Mouse (Mus musculus) liver, postnatal 0 days (tissue): ENCODE measurements around the gene Mmgt2. TPM values are rescaled to one million over a fixed set of nuclear protein-coding genes. Genes with fewer than 3 reads are reported as not detected.
A peak's percentile ranks its signal among the peaks of the same experiment; 100 is the strongest.
"Not testable (repeated sequence)": the region's sequence is repeated elsewhere in the genome, so short reads cannot be mapped to it uniquely, and the experiment has no call there.

Source experiments
- ATAC-seq: fragments of 200-750 bp; cut with Nextera tagmentation; 2 replicates; pipeline ENCODE4 v1.8.0; 2017; ENCODE audit warnings: mild to moderate bottlenecking, moderate library complexity
- DNase-seq: peaks from one replicate; pipeline ENCODE4 v3.0.0-alpha.2; 2016
- H3K27ac ChIP-seq: fragments of 300-500 bp; sonication (generic); 2 replicates; pipeline ENCODE4 v1.5.1; 2014; ENCODE audit warnings: antibody characterized with exemption, moderate library complexity, mild to moderate bottlenecking, low read depth
- H3K27me3 ChIP-seq: fragments of 300-500 bp; sonication (generic); 2 replicates; pipeline ENCODE4 v1.6.1; 2014; ENCODE audit warnings: low read length, control low read depth, mixed read lengths; ENCODE audit not compliant: insufficient read depth
- H3K36me3 ChIP-seq: fragments of 300-500 bp; sonication (generic); replicated peaks from 2 replicates; pipeline ENCODE4 v1.6.1; 2014; ENCODE audit warnings: mild to moderate bottlenecking, control low read depth, low read length, moderate library complexity, mixed read lengths; ENCODE audit not compliant: insufficient read depth
- H3K4me1 ChIP-seq: fragments of 300-500 bp; sonication (generic); 2 replicates; pipeline ENCODE4 v1.6.1; 2014; ENCODE audit warnings: antibody characterized with exemption, mild to moderate bottlenecking, control low read depth; ENCODE audit not compliant: insufficient read depth
- H3K4me2 ChIP-seq: fragments of 300-500 bp; sonication (generic); 2 replicates; pipeline ENCODE4 v1.6.1; 2014; ENCODE audit warnings: low read depth, mild to moderate bottlenecking, low read length, moderate library complexity, mixed read lengths
- H3K4me3 ChIP-seq: fragments of 300-500 bp; sonication (generic); 2 replicates; pipeline ENCODE4 v1.5.1; 2014; ENCODE audit warnings: low read depth, low read length
- H3K9ac ChIP-seq: fragments of 300-500 bp; sonication (generic); replicated peaks from 2 replicates; pipeline ENCODE4 v1.6.1; 2014; ENCODE audit warnings: mild to moderate bottlenecking, moderate library complexity
- H3K9me3 ChIP-seq: fragments of 300-500 bp; sonication (generic); 2 replicates; pipeline ENCODE4 v1.6.1; 2016; ENCODE audit warnings: mild to moderate bottlenecking, control low read depth, low read length, mixed read lengths
- CTCF ChIP-seq: sonication (generic); IDR thresholded peaks from 2 replicates; pipeline ENCODE4 v1.5.1; 2016; ENCODE audit warnings: antibody characterized with exemption, low read depth
- EP300 ChIP-seq: IDR thresholded peaks from 2 replicates; pipeline ENCODE4 v1.6.1; 2016; ENCODE audit warnings: antibody characterized with exemption, low read depth, mild to moderate bottlenecking
- WGBS: fragments of 180-500 bp; shearing (Covaris S2); extraction: QIAGEN DNeasy Blood & Tissue Kit; methylation state at CpG from one replicate; pipeline ENCODE4 v1.1.7; 2014; ENCODE audit not compliant: insufficient replicate concordance; 5-methylcytosine and 5-hydroxymethylcytosine counted together
- polyA plus RNA-seq: library from polyadenylated mRNA; unstranded; fragments of >200 nt; fragmentation: Nextera tagmentation; extraction: Ambion mirVana; gene quantifications from 2 replicates; pipeline ENCODE4 v1.2.1, GENCODE M21; 2015

The Mmgt2 gene
- polyA plus RNA-seq, 1 experiment from 2014 or later: 7.8 TPM

DNA sequence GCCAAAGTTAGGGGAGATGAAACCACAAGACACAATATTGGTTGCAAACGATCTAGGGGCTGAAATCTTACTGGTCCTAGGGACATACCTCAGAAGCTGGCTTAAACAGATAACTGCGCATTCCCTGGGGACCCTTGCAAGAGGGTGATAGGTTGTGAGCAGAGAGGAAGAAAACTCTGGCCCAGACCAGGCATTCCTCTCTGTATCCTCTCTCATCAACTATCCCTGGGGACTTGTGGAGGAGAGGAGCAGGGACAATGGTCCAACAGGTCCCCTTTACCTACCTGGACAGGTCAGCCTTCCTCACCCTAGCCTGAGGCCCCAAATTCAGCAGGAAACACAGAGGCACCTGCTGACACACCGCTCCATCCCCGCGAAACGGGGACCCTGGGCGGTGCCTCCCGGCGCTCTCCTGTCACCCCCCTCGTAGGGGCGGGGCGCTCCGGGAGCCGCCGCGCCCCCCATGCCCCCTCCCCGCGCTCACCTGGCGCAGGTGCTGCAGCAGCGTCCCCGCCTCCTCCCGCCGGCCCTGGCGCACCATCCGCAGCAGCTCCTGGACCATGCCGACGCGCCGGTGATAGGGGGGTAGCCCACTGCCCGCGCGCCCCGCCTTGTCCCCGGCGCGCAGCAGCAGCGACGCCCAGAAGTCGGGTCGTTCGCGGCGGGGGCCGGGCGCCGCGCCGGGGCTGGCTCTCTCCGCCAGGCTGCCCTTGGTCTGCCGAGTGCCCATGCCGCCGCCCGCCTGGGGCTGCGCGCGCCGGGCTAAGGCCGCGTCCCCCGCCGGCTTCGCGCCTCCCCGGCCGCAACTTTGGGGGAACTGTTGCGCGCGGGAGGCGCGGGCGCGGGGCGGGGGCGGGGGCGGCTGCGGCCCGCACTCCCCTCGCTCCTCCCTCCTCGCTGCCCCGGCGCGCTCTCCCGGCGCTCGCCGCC lies 538 bp upstream of the Mmgt2 start, which contains the start of gene Lrrc75a:
Gene Lrrc75a (minus strand): TSS at position 863 of the 930 bp plus-strand sequence.
- TF ChIP-seq EP300: no peak
- no peak for TF ChIP-seq CTCF
- H3K27ac ChIP-seq: peak within 1 kb of the TSS; percentile 68
- peak; percentile 53 for ATAC-seq

DNA sequence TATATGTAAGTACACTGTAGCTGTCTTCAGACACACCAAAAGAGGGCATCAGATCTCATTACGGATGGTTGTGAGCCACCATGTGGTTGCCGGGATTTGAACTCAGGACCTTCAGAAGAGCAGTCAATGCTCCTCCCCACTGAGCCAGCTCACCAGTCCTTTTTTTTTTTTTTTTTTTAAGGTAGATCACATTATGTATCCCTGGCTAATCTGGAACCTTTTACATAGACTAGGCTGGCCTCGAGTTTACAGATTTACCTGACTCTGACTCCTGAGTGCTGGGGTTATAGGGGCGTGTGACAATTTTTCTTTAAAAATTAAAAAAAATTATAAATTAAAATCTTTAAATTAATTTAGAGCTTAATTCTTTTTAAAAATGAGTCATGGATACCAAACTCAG lies 1.3 kb downstream of the Mmgt2 start:
- not testable (repeated sequence) for DNase-seq, H3K27ac ChIP-seq, H3K4me2 ChIP-seq, H3K9ac ChIP-seq, ATAC-seq, H3K27me3 ChIP-seq, H3K9me3 ChIP-seq, H3K4me3 ChIP-seq
- WGBS: 72% methylated on average over 4 of the region's 4 CpGs
- H3K4me1 ChIP-seq: peaks cover 30% of the 10 kb centered on the region
- H3K36me3 ChIP-seq: peaks cover 10% of the 10 kb centered on the region; the same call in 1 of the 2 replicates

More for the DNA sequence above, 538 bp upstream of the Mmgt2 start, which contains the start of gene Lrrc75a:
- Histone ChIP-seq H3K27me3 (no peaks in the 10 kb centered on the region), H3K9ac (peak within 1 kb of the TSS; percentile 66), H3K4me2 (peak within 1 kb of the TSS; percentile 94), H3K4me1 (peaks cover 42% of the 10 kb centered on the region), H3K9me3 (no peaks in the 10 kb centered on the region), H3K4me3 (peak within 1 kb of the TSS; percentile 69), H3K36me3 (peaks cover 3% of the 10 kb centered on the region; the same call in 1 of the 2 replicates)
- no peak for DNase-seq
- WGBS: 3% methylated on average over 52 of the region's 86 CpGs

DNA sequence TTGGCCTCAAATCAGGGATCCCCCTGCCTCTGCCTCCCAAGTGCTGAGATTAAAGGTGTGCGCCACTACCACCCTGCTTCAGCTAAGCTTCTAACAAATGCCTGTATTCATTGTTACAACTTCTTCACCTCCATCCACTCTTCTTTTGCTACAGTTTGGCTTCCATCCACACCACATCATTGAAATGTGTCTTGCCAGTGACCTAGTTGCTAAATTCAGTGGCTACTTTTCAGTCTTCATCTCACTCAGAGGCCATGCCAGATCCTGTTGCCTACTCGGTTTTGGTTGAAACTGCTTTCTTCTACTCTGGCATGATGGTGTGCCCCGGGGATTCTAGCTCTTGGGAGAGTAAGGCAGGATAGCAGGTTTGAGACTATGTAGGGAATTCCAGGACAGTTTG lies 3.1 kb downstream of the Mmgt2 start:
- no peak for DNase-seq
- WGBS: 85% methylated on average over 3 of the region's 3 CpGs
- TF ChIP-seq CTCF (no peak), EP300 (no peak)

DNA sequence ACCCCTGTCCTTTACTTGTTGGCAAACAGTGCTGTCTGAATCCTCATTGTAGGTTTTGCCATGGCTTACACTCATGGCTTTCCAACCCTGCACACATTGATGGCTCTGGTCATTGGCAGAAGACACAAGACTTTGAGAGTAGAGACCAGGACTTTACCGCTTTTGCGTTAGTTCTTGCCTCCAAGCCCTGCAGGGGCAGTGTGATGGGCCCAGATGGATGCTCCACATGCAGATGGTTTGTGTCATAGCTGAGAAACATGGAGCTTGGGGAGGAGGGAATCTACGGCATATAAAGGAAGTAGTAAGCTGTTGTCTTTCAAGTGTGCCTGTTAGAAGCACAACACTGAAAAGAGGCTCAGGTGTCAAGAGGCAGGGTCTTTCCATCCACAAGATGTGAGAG lies 3.6 kb downstream of the Mmgt2 start:
- no peak for DNase-seq
- no peak for ATAC-seq
- Histone ChIP-seq H3K9ac (no peak overlapping the region), H3K27me3 (no peaks in the 10 kb centered on the region), H3K36me3 (peaks cover 10% of the 10 kb centered on the region; the same call in 1 of the 2 replicates), H3K4me2 (no peak overlapping the region), H3K4me3 (no peak overlapping the region), H3K27ac (no peak overlapping the region), H3K9me3 (no peaks in the 10 kb centered on the region), H3K4me1 (peaks cover 8% of the 10 kb centered on the region)
- no peak for TF ChIP-seq CTCF
- TF ChIP-seq EP300: no peak
- 89% methylated on average over 3 of the region's 3 CpGs for WGBS

More for the DNA sequence above, 3.1 kb downstream of the Mmgt2 start:
- H3K27me3 ChIP-seq: no peaks in the 10 kb centered on the region
- no peak overlapping the region for H3K4me3 ChIP-seq
- H3K36me3 ChIP-seq: peaks cover 10% of the 10 kb centered on the region; the same call in 1 of the 2 replicates
- no peak overlapping the region for H3K27ac ChIP-seq
- no peak overlapping the region for H3K4me2 ChIP-seq
- no peak overlapping the region for H3K9ac ChIP-seq
- H3K4me1 ChIP-seq: peaks cover 13% of the 10 kb centered on the region
- no peak for ATAC-seq
- H3K9me3 ChIP-seq: no peaks in the 10 kb centered on the region

DNA sequence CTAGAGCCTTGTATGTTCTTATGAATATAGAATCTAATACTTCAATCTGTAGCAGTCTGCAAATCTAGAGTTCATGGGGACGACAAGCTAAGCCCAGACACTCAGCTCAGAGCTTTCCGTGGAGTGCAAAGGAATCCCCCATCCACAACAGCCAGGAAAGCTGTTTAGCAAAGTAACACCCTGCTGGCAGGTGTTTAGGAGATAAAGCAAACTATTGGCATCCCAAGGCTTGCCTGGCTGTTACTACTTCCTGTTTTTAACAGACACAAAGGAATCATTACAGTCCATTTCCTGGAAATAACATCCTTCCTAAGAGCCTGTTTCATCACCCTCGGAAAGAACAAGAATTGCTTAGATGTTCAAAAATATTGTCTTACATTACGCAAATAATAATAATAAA lies 12.4 kb downstream of the Mmgt2 start:
- no peak overlapping the region for H3K27ac ChIP-seq
- WGBS: 44% methylated on average over 4 of the region's 4 CpGs
- DNase-seq (no peak), ATAC-seq (no peak)
- H3K9ac ChIP-seq: no peak overlapping the region
- no peaks in the 10 kb centered on the region for H3K4me1 ChIP-seq
- H3K27me3 ChIP-seq: no peaks in the 10 kb centered on the region
- TF ChIP-seq CTCF (no peak), EP300 (no peak)
- H3K36me3 ChIP-seq: no peaks in the 10 kb centered on the region; the same call in 1 of the 2 replicates
- no peak overlapping the region for H3K4me2 ChIP-seq
- no peak overlapping the region for H3K4me3 ChIP-seq
- no peaks in the 10 kb centered on the region for H3K9me3 ChIP-seq

DNA sequence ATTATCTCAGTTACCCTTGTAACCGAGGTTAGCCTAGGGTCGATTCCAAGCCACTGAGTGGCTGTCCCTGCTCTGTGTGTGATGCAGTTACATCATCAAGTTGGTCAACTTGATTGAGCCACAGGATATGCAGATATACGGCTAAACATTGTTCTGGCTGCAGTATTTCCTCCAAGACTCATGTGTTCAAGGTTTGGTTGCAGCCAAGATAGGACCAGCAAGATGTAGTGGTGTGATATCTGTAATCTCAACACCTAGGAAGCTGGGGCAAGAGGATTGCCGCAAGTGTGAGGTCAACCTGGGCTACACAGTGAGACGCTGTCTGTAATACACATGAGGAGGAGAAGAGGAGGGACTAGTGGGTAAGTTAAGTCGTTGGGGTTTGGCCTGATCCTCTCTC lies 15.8 kb downstream of the Mmgt2 start:
- Histone ChIP-seq H3K4me3 (no peak overlapping the region), H3K4me1 (no peaks in the 10 kb centered on the region), H3K36me3 (no peaks in the 10 kb centered on the region; the same call in 1 of the 2 replicates), H3K27me3 (no peaks in the 10 kb centered on the region), H3K9me3 (no peaks in the 10 kb centered on the region), H3K9ac (no peak overlapping the region), H3K4me2 (no peak overlapping the region), H3K27ac (no peak overlapping the region)
- WGBS: 65% methylated on average over 6 of the region's 6 CpGs
- no peak for ATAC-seq
- no peak for TF ChIP-seq CTCF
- TF ChIP-seq EP300: no peak
- DNase-seq: no peak
